ENCODE assay signal across 11 mouse cellular contexts in the genomic region with DNA sequence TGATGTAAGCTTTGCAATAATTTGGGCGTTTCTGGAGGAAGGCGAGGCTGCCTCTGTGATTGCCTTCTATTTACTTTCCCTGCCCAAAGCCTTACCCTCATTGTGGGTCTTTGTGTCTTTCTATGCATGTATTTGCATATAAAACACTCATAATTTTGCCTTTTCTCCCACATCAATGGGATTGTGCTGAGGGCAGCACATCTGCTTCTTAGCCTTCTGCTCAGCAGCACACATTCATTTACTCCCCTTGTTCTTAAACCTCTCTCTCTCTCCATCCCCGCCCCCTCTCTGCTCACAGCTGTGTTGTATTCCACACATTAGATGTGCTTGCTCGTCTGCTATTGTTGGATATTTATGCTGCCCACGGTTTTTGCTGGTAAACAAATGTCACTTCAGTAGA. TPM values are rescaled to one million over a fixed set of nuclear protein-coding genes. Genes with fewer than 3 reads are reported as not detected.
DNase-seq lines count a peak whose midpoint lies in the region; ATAC-seq and TF ChIP-seq lines count a peak whose summit lies in the region.
"Had no signal": no experiment of that assay in that cellular context is flagged by ENCODE, and none has a peak within 500 bp of the region (broad histone marks: within the 10 kb centered on the region; RNA-seq: fewer than 3 reads in every experiment).

No protein-coding gene starts in this region.

- no peak for TF ChIP-seq POLR2A in brain, embryonic 14.5 days (IDR thresholded peaks at IDR 0.05; ENCODE audit: borderline replicate concordance, extremely low read depth, insufficient read depth, insufficient read length, poor library complexity, severe bottlenecking)

- TF ChIP-seq CTCF in brain, embryonic 14.5 days (IDR thresholded peaks at IDR 0.05; ENCODE audit: borderline replicate concordance, extremely low read depth, insufficient read depth, insufficient read length): no peak

- DNase-seq in brain, embryonic 14.5 days (ENCODE audit: low read depth): peak; percentile 91
- no peak for DNase-seq in forebrain, embryonic 11.5 days (ENCODE audit: low spot score)
- DNase-seq in left cerebral cortex, adult 9 months (ENCODE audit: low spot score in 2 of 2): no peak
- DNase-seq in adrenal gland, postnatal 10 days: no peak
- DNase-seq: cerebellum, adult 18-20 months; lung, postnatal 10 days had no signal

- H3K4me3 ChIP-seq in intestine, embryonic 15.5 days (replicated peaks): no peak overlapping the region
- no peak overlapping the region for H3K4me3 ChIP-seq in intestine, embryonic 16.5 days (ENCODE audit: low read length)
- no peak overlapping the region for H3K4me3 ChIP-seq in forebrain, embryonic 11.5 days (ENCODE audit: low read depth, low read length)
- H3K4me3 ChIP-seq in midbrain, embryonic 12.5 days: no peak overlapping the region

- no peak for ATAC-seq in intestine, embryonic 15.5 days
- ATAC-seq in intestine, embryonic 16.5 days: no peak
- peak; percentile 31 for ATAC-seq in forebrain, embryonic 11.5 days (replicated peaks; ENCODE audit: low FRiP score)
- ATAC-seq in midbrain, embryonic 12.5 days (ENCODE audit: low FRiP score, low read depth): peak; percentile 55

- no peaks in the 10 kb centered on the region for H3K27me3 ChIP-seq in intestine, embryonic 15.5 days (replicated peaks)
- no peaks in the 10 kb centered on the region for H3K27me3 ChIP-seq in intestine, embryonic 16.5 days (replicated peaks; ENCODE audit: control insufficient read depth, insufficient read depth, low read length)
- H3K27me3 ChIP-seq in forebrain, embryonic 11.5 days (ENCODE audit: control insufficient read depth, insufficient read depth, low read length): no peaks in the 10 kb centered on the region
- H3K27me3 ChIP-seq in midbrain, embryonic 12.5 days: no peaks in the 10 kb centered on the region

- H3K4me1 ChIP-seq in intestine, embryonic 15.5 days (replicated peaks): peaks cover 14% of the 10 kb centered on the region
- H3K4me1 ChIP-seq in intestine, embryonic 16.5 days (ENCODE audit: control insufficient read depth, insufficient read depth, low read length): peaks cover 13% of the 10 kb centered on the region
- H3K4me1 ChIP-seq in forebrain, embryonic 11.5 days (replicated peaks; ENCODE audit: control insufficient read depth, insufficient read depth, low read length): peaks cover 28% of the 10 kb centered on the region
- H3K4me1 ChIP-seq in midbrain, embryonic 12.5 days: peaks cover 73% of the 10 kb centered on the region

- no peak overlapping the region for H3K9ac ChIP-seq in intestine, embryonic 15.5 days
- H3K9ac ChIP-seq in intestine, embryonic 16.5 days (ENCODE audit: low read depth, low read length): no peak overlapping the region
- no peak overlapping the region for H3K9ac ChIP-seq in forebrain, embryonic 11.5 days (ENCODE audit: low read length)
- H3K9ac ChIP-seq in midbrain, embryonic 12.5 days (replicated peaks): no peak overlapping the region

- no peak overlapping the region for H3K27ac ChIP-seq in intestine, embryonic 15.5 days
- no peak overlapping the region for H3K27ac ChIP-seq in intestine, embryonic 16.5 days (ENCODE audit: low read length)
- H3K27ac ChIP-seq in forebrain, embryonic 11.5 days (ENCODE audit: low read depth, low read length): no peak overlapping the region
- H3K27ac ChIP-seq in midbrain, embryonic 12.5 days (replicated peaks): peak overlapping the region; percentile 68; the same call in 1 of the 2 replicates

- WGBS in intestine, embryonic 15.5 days: 78% methylated on average over 5 of the region's 5 CpGs
- WGBS in intestine, embryonic 16.5 days: 71% methylated on average over 5 of the region's 5 CpGs
- 63% methylated on average over 5 of the region's 5 CpGs for WGBS in forebrain, embryonic 11.5 days
- 41% methylated on average over 5 of the region's 5 CpGs for WGBS in midbrain, embryonic 12.5 days

- H3K4me2 ChIP-seq in intestine, embryonic 15.5 days (replicated peaks): 0 out of 2 replicates have a peak overlapping the region, but pooled peaks have one; percentile 15
- H3K4me2 ChIP-seq in intestine, embryonic 16.5 days (ENCODE audit: low read depth, low read length): no peak overlapping the region
- peak overlapping the region; percentile 64; the same call in 1 of the 2 replicates for H3K4me2 ChIP-seq in forebrain, embryonic 11.5 days (ENCODE audit: low read depth, low read length, severe bottlenecking)
- H3K4me2 ChIP-seq in midbrain, embryonic 12.5 days (replicated peaks): peak overlapping the region; percentile 63

- no peaks in the 10 kb centered on the region for H3K9me3 ChIP-seq in intestine, embryonic 15.5 days
- no peaks in the 10 kb centered on the region for H3K9me3 ChIP-seq in intestine, embryonic 16.5 days (ENCODE audit: control insufficient read depth, low read length)
- no peaks in the 10 kb centered on the region for H3K9me3 ChIP-seq in forebrain, embryonic 11.5 days (ENCODE audit: control insufficient read depth, low read length)
- H3K9me3 ChIP-seq in midbrain, embryonic 12.5 days: no peaks in the 10 kb centered on the region

- no peaks in the 10 kb centered on the region for H3K36me3 ChIP-seq in intestine, embryonic 15.5 days
- peaks cover 5% of the 10 kb centered on the region; the same call in 1 of the 2 replicates for H3K36me3 ChIP-seq in intestine, embryonic 16.5 days (ENCODE audit: control insufficient read depth, insufficient read depth, low read length)
- peaks cover 3% of the 10 kb centered on the region; the same call in 1 of the 2 replicates for H3K36me3 ChIP-seq in forebrain, embryonic 11.5 days (ENCODE audit: control insufficient read depth, insufficient read depth, low read length)
- H3K36me3 ChIP-seq in midbrain, embryonic 12.5 days: peaks cover 37% of the 10 kb centered on the region

RNA-seq across cellular contexts. Expression of a gene that starts 5.3 kb away (rescaled TPM):
- polyA plus RNA-seq in intestine, embryonic 15.5 days (2015; fragmentation: Nextera tagmentation; extraction: Ambion mirVana): 13.0 and 13.3 TPM in 2 replicates
- 11.8 and 12.7 TPM in 2 replicates for polyA plus RNA-seq in intestine, embryonic 16.5 days (2015; fragmentation: Nextera tagmentation; extraction: Ambion mirVana)
- 37.6 and 76.2 TPM in 2 replicates for polyA plus RNA-seq in brain, embryonic 14.5 days (2012; rRNA removed)
- polyA plus RNA-seq in forebrain, embryonic 11.5 days (2014; fragmentation: Nextera tagmentation; extraction: Ambion mirVana): 31.2 and 31.9 TPM in 2 replicates
- polyA plus RNA-seq in midbrain, embryonic 12.5 days (2016; fragmentation: Nextera tagmentation; extraction: Ambion mirVana): 26.6 and 27.4 TPM in 2 replicates
- 10 to 100 TPM; 26.3 to 60.8 TPM for total RNA-seq in adrenal gland, postnatal 10 days (2021)

RNA-seq across cellular contexts. Expression of a gene that starts 55.9 kb away (rescaled TPM):
- 0.09 and 0.24 TPM in 2 replicates for polyA plus RNA-seq in intestine, embryonic 15.5 days (2015; fragmentation: Nextera tagmentation; extraction: Ambion mirVana)
- 0.15 TPM in 1 of 2 replicates, not detected in the other for polyA plus RNA-seq in intestine, embryonic 16.5 days (2015; fragmentation: Nextera tagmentation; extraction: Ambion mirVana)
- 0.39 and 0.52 TPM in 2 replicates for polyA plus RNA-seq in brain, embryonic 14.5 days (2012; rRNA removed)
- 0.29 and 0.36 TPM in 2 replicates for polyA plus RNA-seq in forebrain, embryonic 11.5 days (2014; fragmentation: Nextera tagmentation; extraction: Ambion mirVana)
- polyA plus RNA-seq in midbrain, embryonic 12.5 days (2016; fragmentation: Nextera tagmentation; extraction: Ambion mirVana): 0.59 TPM in 1 of 2 replicates, not detected in the other
- not detected for total RNA-seq in adrenal gland, postnatal 10 days (2021)
- polyA plus RNA-seq: small intestine, adult 2 months; urinary bladder, adult 2 months had no signal

Comparison
In these comparisons a context has a peak if more than half of its experiments do, and no peak if none do; other contexts are left out.
1. ATAC-seq: peak in forebrain, embryonic 11.5 days (single experiment) and midbrain, embryonic 12.5 days (single experiment); none in intestine, embryonic 15.5 days (single experiment) and intestine, embryonic 16.5 days (single experiment).